Mouse (Mus musculus) heart, embryonic 14.5 days (tissue): Measurements from ENCODE around the gene Tinf2. TPM values are rescaled to one million over a fixed set of nuclear protein-coding genes. Genes with fewer than 3 reads are reported as not detected.

Source experiments
- ATAC-seq: fragments of 200-750 bp; cut with Nextera tagmentation; 2 replicates; pipeline ENCODE4 v1.8.0; 2017; ENCODE audit warnings: low read depth, moderate TSS enrichment; ENCODE audit not compliant: insufficient number of reproducible peaks, insufficient read depth, low FRiP score
- H3K27ac ChIP-seq, 2 experiments: fragments of 200-500 bp in 1 of 2; fragments of 300-500 bp in 1 of 2; sonication (generic) in 1 of 2; replicated peaks in 1 of 2; 2 replicates each; pipeline ENCODE4 v1.5.1; 2012 to 2014; ENCODE audit warnings: low read depth in 2 of 2, low read length in 2 of 2, control low read depth in 1 of 2, mild to moderate bottlenecking in 1 of 2, mixed read lengths in 1 of 2; ENCODE audit not compliant: control insufficient read depth in 1 of 2, insufficient read depth in 1 of 2
- H3K27me3 ChIP-seq: fragments of 300-500 bp; sonication (generic); 2 replicates; pipeline ENCODE4 v1.6.1; 2014; ENCODE audit warnings: mild to moderate bottlenecking, low read length, control low read depth; ENCODE audit not compliant: control insufficient read depth, insufficient read depth
- H3K36me3 ChIP-seq: fragments of 300-500 bp; sonication (generic); 2 replicates; pipeline ENCODE4 v1.6.1; 2014; ENCODE audit warnings: mild to moderate bottlenecking, control low read depth, low read length, mixed read lengths; ENCODE audit not compliant: control insufficient read depth, insufficient read depth
- H3K4me1 ChIP-seq, 2 experiments: fragments of 200-500 bp in 1 of 2; fragments of 300-500 bp in 1 of 2; sonication (generic) in 1 of 2; 2 replicates each; pipeline ENCODE4 v1.6.1; 2012 to 2014; ENCODE audit warnings: low read length in 2 of 2, control low read depth in 1 of 2, mixed read lengths in 1 of 2; ENCODE audit not compliant: control insufficient read depth in 2 of 2, insufficient read depth in 2 of 2
- H3K4me2 ChIP-seq: fragments of 300-500 bp; sonication (generic); 2 replicates; pipeline ENCODE4 v1.6.1; 2014; ENCODE audit warnings: mild to moderate bottlenecking, low read length
- H3K4me3 ChIP-seq, 2 experiments: fragments of 200-500 bp in 1 of 2; fragments of 300-500 bp in 1 of 2; sonication (generic) in 1 of 2; 2 replicates each; pipeline ENCODE4 v1.5.1; 2012 to 2014; ENCODE audit warnings: low read length in 2 of 2, mild to moderate bottlenecking in 2 of 2, control low read depth in 1 of 2, low read depth in 1 of 2, moderate library complexity in 1 of 2; ENCODE audit not compliant: control insufficient read depth in 1 of 2, insufficient read depth in 1 of 2
- H3K9ac ChIP-seq: fragments of 300-500 bp; sonication (generic); 2 replicates; pipeline ENCODE4 v1.6.1; 2014; ENCODE audit warnings: mild to moderate bottlenecking, low read length
- H3K9me3 ChIP-seq: fragments of 300-500 bp; sonication (generic); 2 replicates; pipeline ENCODE4 v1.6.1; 2016; ENCODE audit warnings: low read length, control low read depth; ENCODE audit not compliant: control insufficient read depth
- WGBS: fragments of 180-500 bp; shearing (Covaris S2); extraction: QIAGEN DNeasy Blood & Tissue Kit; methylation state at CpG from one replicate; pipeline ENCODE4 v1.1.7; 2014; 5-methylcytosine and 5-hydroxymethylcytosine counted together
- polyA plus RNA-seq: library from polyadenylated mRNA; unstranded; fragments of >200 nt; fragmentation: Nextera tagmentation; extraction: Ambion mirVana; gene quantifications from 2 replicates; pipeline ENCODE4 v1.2.1, GENCODE M21; 2014

Gene Tinf2
- polyA plus RNA-seq, 1 experiment from 2014 or later: 28.7 TPM

DNA sequence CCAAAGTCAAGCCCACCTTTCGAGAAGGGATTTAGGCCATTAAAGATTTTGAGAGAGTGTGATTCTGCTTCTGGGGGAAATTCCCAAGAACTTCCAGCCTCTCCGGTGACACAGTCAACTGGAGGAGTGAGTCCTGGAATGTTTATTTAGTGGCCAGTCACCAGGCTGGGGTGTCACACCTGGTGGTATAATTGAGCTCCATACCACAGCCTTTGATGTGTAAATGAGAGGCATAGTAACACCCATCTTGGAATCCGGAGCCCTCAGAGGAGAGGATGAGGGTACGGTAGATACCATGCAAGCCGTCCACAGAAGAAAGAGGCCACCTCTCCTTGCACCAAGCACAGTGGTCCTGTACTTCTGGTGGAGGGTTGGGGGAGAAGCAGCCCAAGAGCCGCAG, 21.1 kb upstream of the Tinf2 start:
- no peak overlapping the region for H3K27ac ChIP-seq
- H3K4me3 ChIP-seq: no peak overlapping the region
- H3K9me3 ChIP-seq: no peaks in the 10 kb centered on the region
- no peaks in the 10 kb centered on the region for H3K27me3 ChIP-seq
- H3K4me2 ChIP-seq: no peak overlapping the region
- 56% methylated on average over 6 of the region's 6 CpGs for WGBS
- no peak for ATAC-seq
- H3K36me3 ChIP-seq: no peaks in the 10 kb centered on the region
- H3K9ac ChIP-seq: no peak overlapping the region
- H3K4me1 ChIP-seq: no peaks in the 10 kb centered on the region; a peak in 1 of 4 replicates

GRCm38 (mm10) chr14:55701131-55701530, 19.5 kb upstream of the Tinf2 start:
- 68% methylated on average over 9 of the region's 9 CpGs for WGBS

GRCm38 (mm10) chr14:55697226-55697625, 15.6 kb upstream of the Tinf2 start:
- ATAC-seq: no peak
- Histone ChIP-seq H3K9me3 (no peaks in the 10 kb centered on the region), H3K9ac (no peak overlapping the region), H3K4me1 (no peaks in the 10 kb centered on the region), H3K36me3 (no peaks in the 10 kb centered on the region), H3K4me3 (no peak overlapping the region), H3K27ac (no peak overlapping the region), H3K4me2 (no peak overlapping the region), H3K27me3 (no peaks in the 10 kb centered on the region)
- 76% methylated on average over 4 of the region's 4 CpGs for WGBS

More at GRCm38 (mm10) chr14:55701131-55701530, 19.5 kb upstream of the Tinf2 start:
- Histone ChIP-seq H3K9ac (no peak overlapping the region), H3K27ac (no peak overlapping the region), H3K27me3 (no peaks in the 10 kb centered on the region), H3K36me3 (no peaks in the 10 kb centered on the region), H3K4me2 (no peak overlapping the region), H3K9me3 (no peaks in the 10 kb centered on the region), H3K4me3 (no peak overlapping the region), H3K4me1 (no peaks in the 10 kb centered on the region; a peak in 1 of 4 replicates)
- no peak for ATAC-seq

DNA sequence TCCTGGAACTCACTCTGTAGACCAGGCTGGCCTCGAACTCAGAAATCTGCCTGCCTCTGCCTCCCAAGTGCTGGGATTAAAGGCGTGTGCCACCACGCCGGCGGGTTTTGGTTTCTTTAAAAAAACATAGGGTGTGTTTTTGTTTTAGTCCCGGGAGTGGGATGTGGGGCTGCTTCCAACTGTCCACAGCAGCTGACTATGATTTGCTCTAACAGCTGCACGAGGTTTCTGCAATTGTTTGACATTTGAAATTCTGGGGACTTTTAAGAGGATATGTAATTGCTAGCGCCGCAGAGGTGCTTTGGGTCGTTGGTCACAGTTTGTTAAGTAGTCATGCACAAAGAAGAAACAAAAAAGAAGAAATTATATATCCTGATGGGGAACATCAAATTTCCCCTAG, 7.8 kb upstream of the Tinf2 start:
- 75% methylated on average over 10 of the region's 10 CpGs for WGBS
- Histone ChIP-seq H3K9me3 (no peaks in the 10 kb centered on the region), H3K36me3 (no peaks in the 10 kb centered on the region), H3K4me1 (no peaks in the 10 kb centered on the region), H3K4me2 (no peak overlapping the region), H3K27ac (no peak overlapping the region), H3K4me3 (no peak overlapping the region), H3K27me3 (no peaks in the 10 kb centered on the region), H3K9ac (no peak overlapping the region)
- ATAC-seq: no peak

DNA sequence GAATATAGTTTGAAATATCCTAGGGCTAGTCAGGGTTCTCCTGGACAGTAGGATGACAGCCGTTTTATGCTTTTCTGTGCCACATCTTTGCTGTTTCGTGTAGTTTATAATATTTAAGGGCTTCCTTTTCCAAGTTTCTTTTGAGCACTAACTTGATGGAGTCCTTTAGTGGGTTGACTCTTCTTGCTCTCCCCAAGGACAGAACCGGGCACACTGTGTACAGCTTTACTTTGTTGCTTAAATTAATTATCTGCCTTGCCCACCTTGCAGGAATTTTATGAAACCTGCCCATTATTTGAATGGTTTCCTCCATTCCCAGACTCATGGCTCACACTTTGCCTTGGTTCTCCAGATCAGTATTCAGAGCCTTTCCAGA, 486 bp upstream of the Tinf2 start:
- peak overlapping the region; percentile 85 to 88; a peak in 3 of 4 replicates for H3K27ac ChIP-seq
- H3K9me3 ChIP-seq: no peaks in the 10 kb centered on the region
- 0 out of 2 replicates have a peak, but pooled peaks have one; percentile 0 for ATAC-seq

DNA sequence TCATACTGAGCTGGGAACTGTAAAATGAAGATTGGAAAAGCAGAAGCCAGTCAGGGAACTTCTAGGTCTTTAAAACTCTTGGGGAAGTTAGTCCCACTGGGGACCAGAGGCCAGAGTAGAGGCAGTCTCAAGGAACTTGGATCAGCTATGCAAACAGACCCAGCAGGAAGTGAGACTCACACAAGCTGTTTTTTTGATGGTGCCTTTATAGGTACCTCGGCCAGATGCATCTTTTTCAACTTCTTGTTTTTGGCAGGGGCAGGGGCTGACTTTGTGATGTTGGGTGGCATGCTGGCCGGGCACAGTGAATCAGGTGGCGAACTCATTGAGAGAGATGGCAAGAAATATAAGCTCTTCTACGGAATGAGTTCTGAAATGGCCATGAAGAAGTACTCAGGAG, 4.0 kb downstream of the Tinf2 start:
- H3K27me3 ChIP-seq: no peaks in the 10 kb centered on the region

More for the DNA sequence above, 486 bp upstream of the Tinf2 start:
- Histone ChIP-seq H3K4me1 (peaks cover 0 to 4% of the 10 kb centered on the region in 2 experiments; a peak in 3 of 4 replicates), H3K27me3 (no peaks in the 10 kb centered on the region), H3K4me2 (peak overlapping the region; percentile 78), H3K36me3 (peaks cover 31% of the 10 kb centered on the region), H3K9ac (peak overlapping the region; percentile 85), H3K4me3 (peak overlapping the region; percentile 81)
- 18% methylated on average over 3 of the region's 3 CpGs for WGBS

DNA sequence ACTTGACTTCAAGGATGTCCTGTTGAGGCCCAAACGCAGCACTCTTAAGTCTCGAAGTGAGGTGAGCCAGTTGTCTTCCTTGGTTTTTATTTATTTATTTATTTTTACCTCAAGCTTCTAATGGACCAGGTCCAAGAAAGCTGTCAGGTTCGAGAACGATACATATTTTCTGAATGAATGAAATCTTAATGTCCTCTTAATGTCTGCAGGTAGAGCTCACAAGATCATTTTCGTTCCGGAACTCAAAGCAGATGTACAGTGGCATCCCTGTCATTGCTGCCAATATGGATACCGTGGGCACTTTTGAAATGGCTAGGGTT, 8.9 kb downstream of the Tinf2 start:
- no peak for ATAC-seq
- Histone ChIP-seq H3K9ac (peak overlapping the region; percentile 84), H3K4me2 (peak overlapping the region; percentile 76), H3K27me3 (no peaks in the 10 kb centered on the region), H3K9me3 (no peaks in the 10 kb centered on the region), H3K27ac (peak overlapping the region; percentile 68 to 77), H3K36me3 (peaks cover 50% of the 10 kb centered on the region), H3K4me3 (peak overlapping the region; percentile 82 to 86; a peak in 3 of 4 replicates), H3K4me1 (peaks cover 2 to 10% of the 10 kb centered on the region in 2 experiments; a peak in 3 of 4 replicates)
- WGBS: 74% methylated on average over 7 of the region's 7 CpGs

More for the DNA sequence above, 4.0 kb downstream of the Tinf2 start:
- peaks cover 56% of the 10 kb centered on the region for H3K36me3 ChIP-seq
- no peaks in the 10 kb centered on the region for H3K9me3 ChIP-seq
- H3K4me3 ChIP-seq: no peak overlapping the region
- no peak overlapping the region for H3K9ac ChIP-seq
- 87% methylated on average over 4 of the region's 4 CpGs for WGBS
- no peak for ATAC-seq
- no peak overlapping the region for H3K27ac ChIP-seq
- peaks cover 0 to 8% of the 10 kb centered on the region in 2 experiments for H3K4me1 ChIP-seq
- no peak overlapping the region for H3K4me2 ChIP-seq
